Mouse (Mus musculus): ENCODE results near the gene Egf. TPM values are rescaled to one million over a fixed set of nuclear protein-coding genes. Genes with fewer than 3 reads are reported as not detected.
A peak's percentile ranks its signal among the peaks of the same experiment; 100 is the strongest.

The Egf gene
- 0.54 and 0.67 TPM in 2 replicates for polyA plus RNA-seq (2015; fragmentation: Nextera tagmentation; extraction: Ambion mirVana)

DNA sequence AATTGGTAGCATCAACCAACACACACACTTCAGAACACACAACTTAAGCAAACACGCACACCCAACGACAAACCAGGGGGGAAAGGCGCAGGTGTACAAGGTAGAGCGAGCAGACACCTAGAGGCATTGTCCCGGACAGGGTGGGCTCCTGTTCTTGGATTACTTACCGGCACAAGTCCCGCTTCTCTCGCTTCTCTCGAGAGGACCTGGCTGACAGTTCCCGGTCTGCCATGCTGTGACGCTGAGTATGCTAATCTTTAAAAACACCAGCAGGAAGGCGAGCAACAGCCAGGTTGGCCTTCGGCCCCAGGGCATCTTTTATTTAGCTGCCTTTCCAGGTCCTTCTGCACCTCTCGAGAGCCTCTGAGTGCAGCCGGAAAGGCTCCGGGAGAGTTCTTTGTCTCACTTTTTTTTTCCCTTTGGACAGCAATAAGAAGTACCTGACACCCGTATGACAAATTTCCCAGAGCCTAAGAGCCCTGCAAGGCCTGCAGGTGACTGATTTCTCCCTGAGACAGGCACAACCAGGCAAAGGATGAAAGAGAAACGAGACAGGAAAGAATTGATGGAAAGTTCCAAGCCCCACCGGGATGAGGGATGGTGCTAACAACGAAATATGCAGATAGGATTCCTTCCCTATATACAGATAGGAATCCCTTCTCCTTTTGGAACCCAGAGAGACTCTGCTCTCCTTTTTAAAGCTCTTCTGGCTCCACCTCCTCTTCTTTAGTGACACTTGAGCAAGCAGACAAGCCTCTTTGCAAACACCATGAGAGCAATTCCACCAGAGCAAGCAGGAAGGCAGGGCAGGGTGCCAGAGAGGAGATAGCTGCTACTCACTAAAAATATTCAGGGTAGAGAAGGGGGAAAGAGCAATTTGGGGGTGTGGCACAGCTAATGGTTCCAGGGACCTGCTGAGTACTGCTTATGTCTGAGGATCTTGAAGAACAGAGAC, at the start of gene Egf:
TSS of gene Egf (minus strand) at position 667 of the 955 bp plus-strand sequence.
- DNase-seq (ENCODE audit: low spot score) (peak; percentile 31), ATAC-seq (peak; percentile 21; the same call in 1 of the 2 replicates)
- 8% methylated on average over 20 of the region's 20 CpGs for WGBS
- Histone ChIP-seq H3K9ac (replicated peaks; ENCODE audit: low read depth) (no peak within 1 kb of the TSS), H3K4me2 (replicated peaks; ENCODE audit: low read depth, low read length) (peak within 1 kb of the TSS; percentile 48), H3K9me3 (ENCODE audit: low read length) (no peaks in the 10 kb centered on the region; the same call in 1 of the 2 replicates), H3K27ac (ENCODE audit: low read length) (no peak within 1 kb of the TSS), H3K27me3 (replicated peaks; ENCODE audit: insufficient read depth, low read length) (no peaks in the 10 kb centered on the region), H3K4me3 (ENCODE audit: low read depth, low read length) (no peak within 1 kb of the TSS), H3K36me3 (ENCODE audit: insufficient read depth, low read length) (no peaks in the 10 kb centered on the region), H3K4me1 (ENCODE audit: insufficient read depth, low read depth, low read length) (peaks cover 8% of the 10 kb centered on the region; the same call in 1 of the 2 replicates)
- TF ChIP-seq CTCF (IDR thresholded peaks at IDR 0.05) (no peak), EP300 (IDR thresholded peaks at IDR 0.05) (no peak)

DNA sequence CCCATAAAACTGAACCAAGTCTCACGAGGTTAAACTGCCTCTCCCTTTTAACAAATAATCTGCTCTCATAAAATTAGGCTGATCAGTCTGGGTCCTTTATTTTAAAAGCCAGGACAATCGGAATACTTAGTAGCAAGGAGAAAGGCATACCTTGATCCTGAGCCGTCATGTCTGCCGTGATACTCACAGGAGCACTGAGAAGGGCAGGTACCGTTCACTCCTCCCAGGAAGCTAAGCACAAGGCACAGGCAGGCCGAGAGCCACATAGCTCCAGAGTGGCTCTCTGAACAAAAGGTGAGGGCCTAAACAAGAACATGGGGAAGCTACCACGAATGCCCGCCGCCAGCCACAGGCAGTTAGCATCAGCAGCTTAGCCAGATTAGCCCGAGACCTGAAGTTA, 48.6 kb upstream of the Egf start, which contains the start of gene Lrit3:
TSS of gene Lrit3 (minus strand) at position 266 of the 400 bp plus-strand sequence.
- no peaks in the 10 kb centered on the region for H3K4me1 ChIP-seq (ENCODE audit: insufficient read depth, low read depth, low read length)
- H3K4me2 ChIP-seq (replicated peaks; ENCODE audit: low read depth, low read length) = peak within 1 kb of the TSS; percentile 25
- H3K27me3 ChIP-seq (replicated peaks; ENCODE audit: insufficient read depth, low read length) = no peaks in the 10 kb centered on the region
- no peak for DNase-seq (ENCODE audit: low spot score)
- H3K9ac ChIP-seq (replicated peaks; ENCODE audit: low read depth) = no peak within 1 kb of the TSS
- H3K4me3 ChIP-seq (ENCODE audit: low read depth, low read length) = no peak within 1 kb of the TSS
- ATAC-seq = no peak
- 57% methylated on average over 10 of the region's 10 CpGs for WGBS
- H3K27ac ChIP-seq (ENCODE audit: low read length) = no peak within 1 kb of the TSS
- H3K36me3 ChIP-seq (ENCODE audit: insufficient read depth, low read length) = no peaks in the 10 kb centered on the region
- TF ChIP-seq EP300 (IDR thresholded peaks at IDR 0.05) = no peak
- no peak for TF ChIP-seq CTCF (IDR thresholded peaks at IDR 0.05)
- no peaks in the 10 kb centered on the region for H3K9me3 ChIP-seq (ENCODE audit: low read length)

DNA sequence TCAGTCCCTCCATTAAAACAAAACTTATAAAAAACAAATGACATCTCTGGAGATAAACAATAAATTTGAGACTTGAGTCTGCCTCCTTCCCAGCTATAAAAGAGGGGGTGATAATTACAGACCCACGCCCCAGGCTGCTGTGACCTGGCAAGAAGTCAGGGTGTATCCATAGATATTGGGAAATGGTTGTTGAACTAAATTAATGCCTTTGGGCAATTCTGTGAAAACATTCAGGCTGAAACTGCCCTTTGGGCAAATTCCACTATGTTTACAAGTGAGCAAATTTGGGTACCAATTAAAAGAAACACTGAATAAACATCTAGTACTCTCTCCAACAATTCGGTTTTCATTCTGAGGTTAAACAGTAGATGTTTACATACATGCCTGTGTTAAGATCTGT, 43.9 kb upstream of the Egf start:
- Histone ChIP-seq H3K4me1 (ENCODE audit: insufficient read depth, low read depth, low read length) (no peaks in the 10 kb centered on the region), H3K4me3 (ENCODE audit: low read depth, low read length) (no peak overlapping the region), H3K9ac (replicated peaks; ENCODE audit: low read depth) (no peak overlapping the region), H3K27ac (ENCODE audit: low read length) (no peak overlapping the region), H3K4me2 (replicated peaks; ENCODE audit: low read depth, low read length) (no peak overlapping the region), H3K36me3 (ENCODE audit: insufficient read depth, low read length) (no peaks in the 10 kb centered on the region), H3K27me3 (replicated peaks; ENCODE audit: insufficient read depth, low read length) (no peaks in the 10 kb centered on the region), H3K9me3 (ENCODE audit: low read length) (no peaks in the 10 kb centered on the region)
- DNase-seq (ENCODE audit: low spot score) (no peak), ATAC-seq (no peak)
- 49% methylated on average over 2 of the region's 2 CpGs for WGBS
- TF ChIP-seq EP300 (IDR thresholded peaks at IDR 0.05) (no peak), CTCF (IDR thresholded peaks at IDR 0.05) (no peak)

DNA sequence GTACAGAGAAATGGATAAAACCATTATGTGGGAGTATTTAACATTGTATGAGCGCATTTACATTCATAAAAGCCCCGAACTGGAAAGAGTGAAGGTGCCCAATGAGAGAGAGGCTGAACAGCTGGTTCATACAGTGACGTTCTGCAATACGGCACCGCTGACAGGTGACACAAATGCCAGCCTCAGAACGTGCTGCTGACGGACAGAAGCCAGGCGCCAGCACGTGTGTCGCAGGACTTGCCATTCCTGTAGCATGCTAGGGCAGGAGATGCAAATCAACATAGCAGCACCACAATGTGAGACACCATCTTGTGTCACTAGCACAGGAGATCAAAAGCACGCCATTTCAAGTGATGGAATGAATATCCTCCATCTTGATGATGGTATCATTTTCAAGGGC, 43.4 kb upstream of the Egf start:
- no peak overlapping the region for H3K4me3 ChIP-seq (ENCODE audit: low read depth, low read length)
- no peaks in the 10 kb centered on the region for H3K4me1 ChIP-seq (ENCODE audit: insufficient read depth, low read depth, low read length)
- H3K27me3 ChIP-seq (replicated peaks; ENCODE audit: insufficient read depth, low read length) = no peaks in the 10 kb centered on the region
- H3K4me2 ChIP-seq (replicated peaks; ENCODE audit: low read depth, low read length) = no peak overlapping the region
- no peak for DNase-seq (ENCODE audit: low spot score)
- whole genome bisulfite sequencing = 73% methylated on average over 11 of the region's 11 CpGs
- no peaks in the 10 kb centered on the region for H3K9me3 ChIP-seq (ENCODE audit: low read length)
- no peak for ATAC-seq
- no peaks in the 10 kb centered on the region for H3K36me3 ChIP-seq (ENCODE audit: insufficient read depth, low read length)
- TF ChIP-seq CTCF (IDR thresholded peaks at IDR 0.05) = no peak
- no peak for TF ChIP-seq EP300 (IDR thresholded peaks at IDR 0.05)
- H3K27ac ChIP-seq (ENCODE audit: low read length) = no peak overlapping the region
- H3K9ac ChIP-seq (replicated peaks; ENCODE audit: low read depth) = no peak overlapping the region

DNA sequence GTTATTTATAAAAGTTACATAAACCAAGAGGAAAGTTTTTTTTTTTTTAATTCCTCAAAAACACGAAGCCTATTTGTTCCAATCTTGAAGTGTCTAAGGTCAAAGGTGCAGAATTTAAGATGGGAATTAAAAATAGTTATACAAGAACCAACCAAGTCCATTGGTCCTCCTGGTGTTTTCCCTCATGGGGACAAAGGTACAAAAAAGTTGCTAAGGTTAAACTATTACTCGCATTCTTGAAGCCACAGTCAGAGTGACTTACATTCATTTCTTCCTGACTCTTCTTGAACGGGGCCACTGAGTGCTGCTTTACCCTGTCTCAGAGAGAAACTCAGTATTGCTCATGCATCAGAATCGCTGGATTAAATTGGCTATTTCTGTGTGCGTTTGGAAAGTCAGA, 42.2 kb upstream of the Egf start:
- no peak overlapping the region for H3K4me3 ChIP-seq (ENCODE audit: low read depth, low read length)
- H3K4me1 ChIP-seq (ENCODE audit: insufficient read depth, low read depth, low read length) = no peaks in the 10 kb centered on the region
- no peak for DNase-seq (ENCODE audit: low spot score)
- no peaks in the 10 kb centered on the region for H3K27me3 ChIP-seq (replicated peaks; ENCODE audit: insufficient read depth, low read length)
- no peak for ATAC-seq
- no peaks in the 10 kb centered on the region for H3K9me3 ChIP-seq (ENCODE audit: low read length)
- H3K27ac ChIP-seq (ENCODE audit: low read length) = no peak overlapping the region
- H3K4me2 ChIP-seq (replicated peaks; ENCODE audit: low read depth, low read length) = no peak overlapping the region
- H3K36me3 ChIP-seq (ENCODE audit: insufficient read depth, low read length) = no peaks in the 10 kb centered on the region
- 70% methylated on average over 5 of the region's 5 CpGs for WGBS
- H3K9ac ChIP-seq (replicated peaks; ENCODE audit: low read depth) = no peak overlapping the region
- TF ChIP-seq EP300 (IDR thresholded peaks at IDR 0.05) (no peak), CTCF (IDR thresholded peaks at IDR 0.05) (no peak)

DNA sequence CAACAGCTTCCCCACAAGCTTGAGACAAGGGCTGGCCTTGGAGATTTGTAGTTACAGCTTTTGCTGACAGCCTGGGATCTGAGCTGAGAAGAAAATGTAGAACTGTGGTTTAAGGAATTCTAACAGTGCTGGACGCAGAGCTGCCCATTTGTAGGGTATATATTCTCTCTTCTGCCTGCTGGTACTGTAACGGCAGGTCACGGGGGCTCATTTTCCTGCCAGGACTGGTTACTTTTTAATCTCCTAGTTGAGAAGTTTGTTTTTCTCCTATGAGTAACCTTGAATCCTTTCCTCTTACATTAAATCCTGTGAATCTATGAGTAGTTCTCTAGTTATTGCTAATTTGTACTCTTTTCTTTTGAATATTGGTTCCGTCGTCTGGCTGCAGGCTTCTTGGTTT, 38.7 kb upstream of the Egf start:
- no peaks in the 10 kb centered on the region for H3K4me1 ChIP-seq (ENCODE audit: insufficient read depth, low read depth, low read length)
- 87% methylated on average over 5 of the region's 5 CpGs for WGBS
- no peak overlapping the region for H3K9ac ChIP-seq (replicated peaks; ENCODE audit: low read depth)
- no peaks in the 10 kb centered on the region for H3K27me3 ChIP-seq (replicated peaks; ENCODE audit: insufficient read depth, low read length)
- TF ChIP-seq EP300 (IDR thresholded peaks at IDR 0.05) = no peak
- no peak for TF ChIP-seq CTCF (IDR thresholded peaks at IDR 0.05)
- no peaks in the 10 kb centered on the region for H3K9me3 ChIP-seq (ENCODE audit: low read length)
- no peak overlapping the region for H3K4me2 ChIP-seq (replicated peaks; ENCODE audit: low read depth, low read length)
- ATAC-seq (no peak), DNase-seq (ENCODE audit: low spot score) (no peak)
- H3K36me3 ChIP-seq (ENCODE audit: insufficient read depth, low read length) = no peaks in the 10 kb centered on the region
- no peak overlapping the region for H3K4me3 ChIP-seq (ENCODE audit: low read depth, low read length)
- no peak overlapping the region for H3K27ac ChIP-seq (ENCODE audit: low read length)
